Mouse (Mus musculus): ENCODE results near the gene Pofut1. TPM values are rescaled to one million over a fixed set of nuclear protein-coding genes. Genes with fewer than 3 reads are reported as not detected.

The Pofut1 gene
- polyA plus RNA-seq (2017; shearing (Covaris generic)), result 10.1 TPM

GRCm38 (mm10) chr2:153241250-153242014 lies at the start of gene Pofut1, which contains the start of gene Plagl2:
Pofut1 (plus strand) TSS chr2:153241533.
Plagl2 (minus strand) TSS chr2:153241426.

GRCm38 (mm10) chr2:153224946-153225594 lies 16.3 kb upstream of the Pofut1 start, which contains the start of gene Tspyl3:
Tspyl3 (minus strand) TSS chr2:153225441.

GRCm38 (mm10) chr2:153290938-153291928 lies 49.9 kb downstream of the Pofut1 start, which contains the start of gene Kif3b:
Kif3b (plus strand) TSS chr2:153291413.

Other genes starting within 250 kb of the Pofut1 start
- 80.7 TPM for gene Pdrg1, start 226.1 kb upstream of the Pofut1 start, polyA plus RNA-seq (2017; shearing (Covaris generic))
- gene Xkr7, start 209.7 kb upstream of the Pofut1 start, polyA plus RNA-seq (2017; shearing (Covaris generic)), result not detected
- not detected for gene Ccm2l, start 175.6 kb upstream of the Pofut1 start, polyA plus RNA-seq (2017; shearing (Covaris generic))
- gene Hck, start 133.1 kb upstream of the Pofut1 start, polyA plus RNA-seq (2017; shearing (Covaris generic)), result not detected
- 45.9 TPM for gene Tm9sf4, start 80.2 kb upstream of the Pofut1 start, polyA plus RNA-seq (2017; shearing (Covaris generic))
- 8.6 TPM for gene Tspyl3, start 16.1 kb upstream of the Pofut1 start, polyA plus RNA-seq (2017; shearing (Covaris generic))
- 12.9 TPM for gene Plagl2, start 107 bp upstream of the Pofut1 start, polyA plus RNA-seq (2017; shearing (Covaris generic))
- 9.4 TPM for gene Kif3b, start 49.9 kb downstream of the Pofut1 start, polyA plus RNA-seq (2017; shearing (Covaris generic))
- gene Asxl1, start 104.3 kb downstream of the Pofut1 start, polyA plus RNA-seq (2017; shearing (Covaris generic)), result 42.2 TPM